25 mouse cellular contexts compared by ENCODE assay signal in genomic region chr4:137781949-137782348, GRCm38 (mm10). TPM values are rescaled to one million over a fixed set of nuclear protein-coding genes. Genes with fewer than 3 reads are reported as not detected.
DNase-seq lines count a peak whose midpoint lies in the region; ATAC-seq and TF ChIP-seq lines count a peak whose summit lies in the region.
"Had no signal": no experiment of that assay in that cellular context is flagged by ENCODE, and none has a peak within 500 bp of the region (broad histone marks: within the 10 kb centered on the region; RNA-seq: fewer than 3 reads in every experiment).

No protein-coding gene starts in this region.

- no peaks in the 10 kb centered on the region for H3K27me3 ChIP-seq in liver, adult 2 months (ENCODE audit: control insufficient read depth, insufficient read depth, low read length)
- peaks cover 25% of the 10 kb centered on the region for H3K27me3 ChIP-seq in liver, embryonic 15.5 days
- H3K27me3 ChIP-seq in lung, postnatal 0 days (replicated peaks; ENCODE audit: insufficient read depth, low read length) = no peaks in the 10 kb centered on the region
- peaks cover 5% of the 10 kb centered on the region; the same call in 1 of the 2 replicates for H3K27me3 ChIP-seq in heart, embryonic 10.5 days (ENCODE audit: insufficient read depth, poor library complexity, severe bottlenecking)
- H3K27me3 ChIP-seq: CH12.LX; embryonic facial prominence, embryonic 15.5 days; hindbrain, embryonic 13.5 days had no signal

- intact Hi-C loops in gastrocnemius, adult 2 months (cut with DNase I) = loop anchor here (5.0 kb wide), 1 partner anchor 35 kb away; no protein-coding TSS in a partner anchor

- no peak for TF ChIP-seq EP300 in lung, postnatal 0 days (IDR thresholded peaks at IDR 0.05)

- TF ChIP-seq CTCF in gastrocnemius, adult 2 months (IDR thresholded peaks at IDR 0.05) = no peak
- TF ChIP-seq CTCF in liver, adult 2 months (IDR thresholded peaks at IDR 0.05; ENCODE audit: low read depth, low read length) = peak; percentile 59
- no peak for TF ChIP-seq CTCF in lung, postnatal 0 days (IDR thresholded peaks at IDR 0.05)

- H3K4me3 ChIP-seq in gastrocnemius, adult 2 months = no peak overlapping the region
- H3K4me3 ChIP-seq in liver, adult 2 months (ENCODE audit: insufficient read depth, low read depth, low read length) = no peak overlapping the region
- no peak overlapping the region for H3K4me3 ChIP-seq in liver, embryonic 15.5 days (replicated peaks)
- no peak overlapping the region for H3K4me3 ChIP-seq in lung, postnatal 0 days (ENCODE audit: low read depth, low read length)
- H3K4me3 ChIP-seq in heart, embryonic 10.5 days = no peak overlapping the region
- H3K4me3 ChIP-seq: embryonic facial prominence, embryonic 15.5 days; erythroblast, embryonic 14.5 days; forebrain, embryonic 10.5 days; heart, embryonic 15.5 days; hindbrain, embryonic 13.5 days had no signal

- H3K4me2 ChIP-seq in liver, embryonic 15.5 days = no peak overlapping the region
- H3K4me2 ChIP-seq in lung, postnatal 0 days (replicated peaks; ENCODE audit: low read depth, low read length) = no peak overlapping the region
- H3K4me2 ChIP-seq: embryonic facial prominence, embryonic 15.5 days; heart, embryonic 11.5 days; heart, embryonic 15.5 days; hindbrain, embryonic 13.5 days had no signal

- 29% methylated on average over 5 of the region's 5 CpGs for WGBS in liver, adult 2 months
- 69% methylated on average over 5 of the region's 5 CpGs for WGBS in liver, embryonic 15.5 days (ENCODE audit: insufficient replicate concordance)
- 65% methylated on average over 5 of the region's 5 CpGs for WGBS in lung, postnatal 0 days
- 72% methylated on average over 5 of the region's 5 CpGs for WGBS in heart, embryonic 10.5 days

- no peaks in the 10 kb centered on the region for H3K36me3 ChIP-seq in liver, adult 2 months (ENCODE audit: control insufficient read depth, insufficient read depth, low read length)
- no peaks in the 10 kb centered on the region for H3K36me3 ChIP-seq in liver, embryonic 15.5 days (replicated peaks)
- H3K36me3 ChIP-seq in lung, postnatal 0 days (ENCODE audit: insufficient read depth, low read length) = no peaks in the 10 kb centered on the region
- no peaks in the 10 kb centered on the region for H3K36me3 ChIP-seq in heart, embryonic 10.5 days
- H3K36me3 ChIP-seq: embryonic facial prominence, embryonic 15.5 days; forebrain, embryonic 10.5 days; heart, embryonic 15.5 days; hindbrain, embryonic 13.5 days had no signal

- TF ChIP-seq POLR2A in liver, adult 2 months (IDR thresholded peaks at IDR 0.05; ENCODE audit: extremely low read depth, insufficient read depth, low read length) = no peak

- no peaks in the 10 kb centered on the region for H3K9me3 ChIP-seq in liver, embryonic 15.5 days (replicated peaks)
- no peaks in the 10 kb centered on the region for H3K9me3 ChIP-seq in lung, postnatal 0 days (ENCODE audit: low read length)
- no peaks in the 10 kb centered on the region for H3K9me3 ChIP-seq in heart, embryonic 10.5 days
- H3K9me3 ChIP-seq: embryonic facial prominence, embryonic 15.5 days; forebrain, embryonic 10.5 days; heart, embryonic 15.5 days; hindbrain, embryonic 13.5 days had no signal

- peak; percentile 57; the same call in 1 of the 2 replicates for ATAC-seq in liver, embryonic 15.5 days (ENCODE audit: insufficient read depth)
- ATAC-seq in lung, postnatal 0 days = no peak
- ATAC-seq: forebrain, embryonic 14.5 days had no signal

- DNase-seq in gastrocnemius, adult 2 months = peak; percentile 10
- no peak for DNase-seq in gastrocnemius, postnatal 4 days (ENCODE audit: low spot score in 2 of 2)
- DNase-seq in liver, adult 2 months (ENCODE audit: extremely low read depth, low read depth, low spot score) = peak; percentile 98
- DNase-seq in lung, postnatal 0 days (ENCODE audit: low spot score) = no peak
- no peak for DNase-seq in heart, embryonic 10.5 days (ENCODE audit: low spot score)
- DNase-seq in B cell, adult 2 months = no peak
- DNase-seq: adrenal gland, adult 2 months; adrenal gland, postnatal 25 days; cerebellum, adult 18-20 months; cerebellum, adult 9-11 months; cerebellum, postnatal 36 days; embryo, embryonic 11 days; gastrocnemius, postnatal 36 days; heart, adult 18-20 months; heart, postnatal 14 days had no signal

- no peak overlapping the region for H3K27ac ChIP-seq in gastrocnemius, adult 2 months
- H3K27ac ChIP-seq in liver, adult 2 months (replicated peaks; ENCODE audit: insufficient read depth, low read depth, low read length) = peak overlapping the region; percentile 90
- no peak overlapping the region; the same call in 1 of the 2 replicates for H3K27ac ChIP-seq in liver, embryonic 15.5 days (replicated peaks)
- no peak overlapping the region for H3K27ac ChIP-seq in lung, postnatal 0 days (ENCODE audit: low read length)
- H3K27ac ChIP-seq in heart, embryonic 10.5 days = no peak overlapping the region
- H3K27ac ChIP-seq: embryonic facial prominence, embryonic 15.5 days; forebrain, embryonic 10.5 days; heart, embryonic 15.5 days; hindbrain, embryonic 13.5 days had no signal

- H3K79me2 ChIP-seq in liver, adult 2 months (ENCODE audit: control insufficient read depth, insufficient read depth, low read length) = peaks cover 7% of the 10 kb centered on the region; the same call in 1 of the 2 replicates

- peak overlapping the region; percentile 73 for H3K9ac ChIP-seq in liver, adult 2 months (ENCODE audit: low read depth, low read length)
- H3K9ac ChIP-seq in liver, embryonic 15.5 days = no peak overlapping the region
- no peak overlapping the region for H3K9ac ChIP-seq in lung, postnatal 0 days (replicated peaks; ENCODE audit: low read depth)
- H3K9ac ChIP-seq: embryonic facial prominence, embryonic 15.5 days; heart, embryonic 15.5 days; hindbrain, embryonic 13.5 days had no signal

- H3K4me1 ChIP-seq in liver, adult 2 months (ENCODE audit: control insufficient read depth, insufficient read depth, low read length) = peaks cover 17% of the 10 kb centered on the region
- peaks cover 20% of the 10 kb centered on the region for H3K4me1 ChIP-seq in liver, embryonic 15.5 days (replicated peaks)
- peaks cover 8% of the 10 kb centered on the region; the same call in 1 of the 2 replicates for H3K4me1 ChIP-seq in lung, postnatal 0 days (ENCODE audit: insufficient read depth, low read depth, low read length)
- H3K4me1 ChIP-seq in heart, embryonic 10.5 days = peaks cover 8% of the 10 kb centered on the region

RNA-seq across cellular contexts. Expression of gene Alpl, which starts 14.2 kb away (rescaled TPM):
- 10 to 100 TPM; 10.3 to 42.2 TPM for total RNA-seq in gastrocnemius, adult 2 months (2021)
- 1 to 10 TPM; 1.3 to 1.5 TPM for total RNA-seq in gastrocnemius, postnatal 4 days (2021)
- total RNA-seq in liver, adult 2 months (2014; rRNA removed) = 5.1 and 6.9 TPM in 2 replicates
- polyA plus RNA-seq in liver, adult 2 months (2012; rRNA removed) = 7.3 and 10.0 TPM in 2 replicates
- 9.7 and 12.0 TPM in 2 replicates for polyA plus RNA-seq in liver, embryonic 15.5 days (2015; fragmentation: Nextera tagmentation; extraction: Ambion mirVana)
- polyA plus RNA-seq in lung, postnatal 0 days (2015; fragmentation: Nextera tagmentation; extraction: Ambion mirVana) = 2.2 and 3.0 TPM in 2 replicates
- polyA plus RNA-seq in heart, embryonic 10.5 days (2016; fragmentation: Nextera tagmentation; extraction: Ambion mirVana) = 1.0 and 4.5 TPM in 2 replicates
- total RNA-seq: hematopoietic stem cell, adult 5-6 weeks had no signal

Comparison
In these comparisons a context has a peak if more than half of its experiments do, and no peak if none do; other contexts are left out.
1. DNase-seq: peak in gastrocnemius, adult 2 months (single experiment) and liver, adult 2 months (single experiment); none in gastrocnemius, postnatal 4 days (0 of 2), lung, postnatal 0 days (single experiment), heart, embryonic 10.5 days (single experiment) and B cell, adult 2 months (0 of 2).